Mouse (Mus musculus): Measurements from ENCODE around the gene Slc6a21.

The Slc6a21 gene

GRCm38 (mm10) chr7:45277136-45277760 lies at the start of gene Slc6a21:
TSS of gene Slc6a21 (plus strand) at chr7:45277513.
- peak; percentile 48 for DNase-seq (ENCODE audit: low spot score)

- DNase-seq (ENCODE audit: low spot score) = no peak
Observed at GRCm38 (mm10) chr7:45228548-45228947, 48.8 kb upstream of the Slc6a21 start.

- no peak for DNase-seq (ENCODE audit: low spot score)
Observed at GRCm38 (mm10) chr7:45229046-45229445, 48.3 kb upstream of the Slc6a21 start.

- no peak for DNase-seq (ENCODE audit: low spot score)
Observed at GRCm38 (mm10) chr7:45229459-45230203, 47.7 kb upstream of the Slc6a21 start.

- DNase-seq (ENCODE audit: low spot score) = no peak
Observed at GRCm38 (mm10) chr7:45231192-45231591, 46.1 kb upstream of the Slc6a21 start.

- DNase-seq (ENCODE audit: low spot score) = no peak
Observed at GRCm38 (mm10) chr7:45231941-45232340, 45.4 kb upstream of the Slc6a21 start.

GRCm38 (mm10) chr7:45232716-45233465 lies 44.4 kb upstream of the Slc6a21 start:
- DNase-seq (ENCODE audit: low spot score) = no peak

GRCm38 (mm10) chr7:45233580-45234332 lies 43.6 kb upstream of the Slc6a21 start:
- DNase-seq (ENCODE audit: low spot score) = no peak

- DNase-seq (ENCODE audit: low spot score) = no peak
Observed at GRCm38 (mm10) chr7:45234333-45234841, 42.9 kb upstream of the Slc6a21 start.

GRCm38 (mm10) chr7:45234922-45235571 lies 42.3 kb upstream of the Slc6a21 start:
- no peak for DNase-seq (ENCODE audit: low spot score)

GRCm38 (mm10) chr7:45235656-45236180 lies 41.6 kb upstream of the Slc6a21 start:
- peak; percentile 50 for DNase-seq (ENCODE audit: low spot score)

GRCm38 (mm10) chr7:45237747-45238699 lies 39.3 kb upstream of the Slc6a21 start:
- no peak for DNase-seq (ENCODE audit: low spot score)

GRCm38 (mm10) chr7:45238723-45239496 lies 38.4 kb upstream of the Slc6a21 start, which contains the start of gene Cd37:
TSS of gene Cd37 (minus strand) at chr7:45239115.
- no peak for DNase-seq (ENCODE audit: low spot score)

- no peak for DNase-seq (ENCODE audit: low spot score)
Observed at GRCm38 (mm10) chr7:45240109-45240508, 37.2 kb upstream of the Slc6a21 start.

- no peak for DNase-seq (ENCODE audit: low spot score)
Observed at GRCm38 (mm10) chr7:45240633-45241388, 36.5 kb upstream of the Slc6a21 start, which contains the start of gene Slc6a16. TSS of gene Slc6a16 (plus strand) at chr7:45241085.

GRCm38 (mm10) chr7:45241389-45241749 lies 35.9 kb upstream of the Slc6a21 start:
- no peak for DNase-seq (ENCODE audit: low spot score)

GRCm38 (mm10) chr7:45247666-45248065 lies 29.6 kb upstream of the Slc6a21 start:
- DNase-seq (ENCODE audit: low spot score) = peak; percentile 46

GRCm38 (mm10) chr7:45253806-45254205 lies 23.5 kb upstream of the Slc6a21 start:
- DNase-seq (ENCODE audit: low spot score) = no peak
